Mouse (Mus musculus) skeletal muscle tissue, adult 2 months (tissue): ENCODE data around the gene Vmn2r22.
"Not testable (repeated sequence)": the region's sequence is repeated elsewhere in the genome, so short reads cannot be mapped to it uniquely, and the experiment has no call there.

ENCODE experiments used
- DNase-seq: peaks from one replicate; pipeline ENCODE4 v3.0.0-alpha.2; 2012; ENCODE audit warnings: low read depth, low spot score

Gene Vmn2r22

GRCm38 (mm10) chr6:123650625-123651024 is at the start of gene Vmn2r22:
Gene Vmn2r22, minus strand, starts transcription at chr6:123650725.
- not testable (repeated sequence) for DNase-seq

DNA sequence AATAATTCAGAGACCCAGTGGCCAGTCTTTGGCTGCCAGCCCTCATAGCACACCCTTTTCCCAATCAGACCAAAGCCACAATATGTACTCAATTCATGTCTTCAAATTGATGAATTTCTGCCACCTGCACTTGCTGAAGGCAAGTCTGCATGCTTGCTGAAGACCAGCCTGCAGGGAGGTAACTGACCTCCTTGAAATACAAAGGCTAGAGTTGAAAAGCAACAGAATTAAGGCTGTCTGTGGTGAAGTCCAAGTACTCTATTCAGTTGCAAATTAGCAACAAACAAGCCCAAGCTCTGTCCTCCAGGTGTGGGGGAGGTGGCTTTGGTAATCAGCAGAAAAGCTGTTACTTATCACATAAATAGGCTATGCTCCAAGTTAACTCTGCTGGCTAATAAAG is 46.7 kb upstream of the Vmn2r22 start:
- DNase-seq, result no peak

DNA sequence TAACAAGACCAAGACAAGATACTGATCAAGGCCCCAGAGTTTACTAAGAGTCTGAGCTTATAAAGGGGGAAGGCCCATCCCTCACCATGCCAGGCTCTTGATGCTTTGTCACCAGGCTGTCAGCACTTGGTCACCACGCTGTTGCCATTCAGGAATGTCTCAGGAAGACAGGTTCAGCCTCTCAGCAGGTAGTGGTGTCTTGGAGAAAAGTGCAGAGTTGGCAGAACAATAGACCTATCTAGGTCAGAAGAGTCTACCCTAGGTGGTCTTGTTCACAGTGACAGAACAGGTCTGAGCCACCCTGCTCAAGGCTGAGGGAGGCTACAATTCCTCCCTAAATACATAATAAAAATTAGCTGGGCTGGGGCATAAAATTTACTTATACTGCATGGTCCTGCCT is 46.1 kb upstream of the Vmn2r22 start:
- not testable (repeated sequence) for DNase-seq

DNA sequence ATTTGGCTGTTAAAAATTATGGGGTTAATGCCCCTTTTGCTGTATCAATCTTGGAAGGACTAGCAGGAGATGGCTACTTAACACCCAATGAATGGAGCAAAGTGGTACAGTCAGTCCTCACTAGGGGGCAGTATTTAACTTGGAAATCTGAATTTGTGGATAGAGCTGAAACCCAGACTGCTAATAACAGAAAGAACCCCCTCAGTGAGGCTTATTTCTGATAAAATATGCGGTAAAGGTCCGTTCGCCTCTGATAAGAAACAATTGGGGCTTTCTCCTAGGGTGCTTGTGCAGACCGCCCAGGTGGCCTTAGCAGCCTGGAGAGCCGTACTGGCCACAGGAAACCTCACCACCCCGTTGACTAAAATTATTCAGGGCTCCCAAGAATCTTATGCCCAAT is 6.5 kb upstream of the Vmn2r22 start:
- no peak for DNase-seq

DNA sequence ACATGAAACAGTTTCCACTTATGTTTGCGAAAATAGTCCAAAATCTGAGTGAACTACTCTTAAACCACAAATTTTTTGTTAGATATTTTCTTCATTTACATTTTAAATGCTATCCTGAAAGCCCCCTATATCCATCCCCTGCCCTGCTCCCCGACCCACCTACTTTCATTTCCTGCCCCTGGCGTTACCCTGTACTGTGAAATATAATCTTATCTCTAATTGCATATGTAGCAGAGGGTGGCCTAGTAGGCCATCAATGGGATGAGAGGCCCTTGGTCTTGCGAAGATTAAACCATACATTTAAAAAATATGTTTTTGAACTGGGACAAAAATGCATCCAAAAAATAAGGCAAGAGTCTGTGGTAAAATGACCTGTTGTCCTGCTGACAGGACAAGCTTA is 11.1 kb downstream of the Vmn2r22 start:
- not testable (repeated sequence) for DNase-seq

DNA sequence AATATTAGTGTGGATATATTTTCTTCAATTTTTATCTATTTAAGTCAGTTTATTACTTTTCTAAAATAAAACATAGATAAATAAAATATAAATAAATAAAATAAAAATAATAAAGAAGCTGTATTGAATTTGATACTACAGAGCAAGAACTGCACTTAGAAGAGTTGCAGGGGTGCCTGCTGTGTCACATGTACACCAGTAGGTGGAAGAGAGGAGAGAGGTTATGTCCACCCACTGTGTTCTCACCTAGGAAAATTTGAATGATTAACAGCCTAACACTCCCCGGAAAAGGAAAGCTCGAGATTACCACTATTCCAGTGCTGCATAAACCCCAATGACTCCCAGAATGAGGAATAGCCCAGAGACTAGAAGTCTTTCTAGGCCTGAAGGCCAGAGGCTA is 26.7 kb downstream of the Vmn2r22 start:
- DNase-seq, result not testable (repeated sequence)

DNA sequence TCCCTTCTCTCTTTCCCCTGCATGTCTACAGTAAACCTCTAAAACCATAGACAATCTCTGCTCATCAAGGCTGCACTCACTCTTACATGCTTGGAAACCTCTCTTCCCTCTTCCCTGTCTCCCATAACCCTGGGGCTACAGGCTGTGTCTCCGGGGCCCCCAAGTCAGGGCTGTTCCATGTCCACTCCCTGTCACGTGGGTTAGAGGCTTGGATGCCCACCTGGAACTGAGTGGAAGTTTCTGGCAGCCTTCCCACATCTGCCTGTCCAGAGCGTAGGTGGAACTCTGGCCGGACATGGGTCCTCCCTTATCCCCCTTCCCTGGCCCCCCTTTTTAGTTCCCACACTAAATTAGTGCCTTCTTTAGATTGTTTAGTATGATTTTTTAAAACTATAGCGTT is 62.2 kb downstream of the Vmn2r22 start:
- DNase-seq, result not testable (repeated sequence)

- DNase-seq, result not testable (repeated sequence)
These were observed 62.7 kb downstream of the Vmn2r22 start for GRCm38 (mm10) chr6:123587796-123588328.

GRCm38 (mm10) chr6:123583988-123584387 is 66.5 kb downstream of the Vmn2r22 start:
- not testable (repeated sequence) for DNase-seq

DNA sequence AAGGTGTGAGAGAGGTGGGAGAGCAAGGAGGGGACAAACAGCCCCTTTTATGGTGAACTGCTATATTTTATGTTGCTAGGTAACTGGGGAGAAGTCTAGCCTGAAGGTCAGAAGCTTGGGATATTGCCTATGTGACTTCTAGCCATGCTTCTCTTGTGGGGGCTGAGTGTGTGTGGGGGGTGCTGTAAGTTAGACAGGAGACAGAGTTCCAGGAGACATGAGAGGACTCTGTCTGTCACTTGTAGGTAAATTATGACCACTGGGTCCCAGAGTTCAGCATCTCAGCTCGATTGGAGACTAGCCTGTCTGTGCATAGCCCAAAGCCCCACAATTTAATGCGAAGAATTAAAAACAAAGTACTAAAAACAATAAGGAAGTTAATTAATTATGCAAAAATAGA is 75.8 kb downstream of the Vmn2r22 start:
- not testable (repeated sequence) for DNase-seq
